Mouse (Mus musculus) c-Kit-negative CD71-positive TER-119-positive erythroid progenitor cells, embryonic 14.5 days (primary cell): Measurements from ENCODE around the gene Zcchc17.

Experiments used
- DNase-seq: peaks from one replicate; pipeline ENCODE4 v3.0.0-alpha.2; 2013; ENCODE audit warnings: low read depth, low spot score

Gene Zcchc17

DNA sequence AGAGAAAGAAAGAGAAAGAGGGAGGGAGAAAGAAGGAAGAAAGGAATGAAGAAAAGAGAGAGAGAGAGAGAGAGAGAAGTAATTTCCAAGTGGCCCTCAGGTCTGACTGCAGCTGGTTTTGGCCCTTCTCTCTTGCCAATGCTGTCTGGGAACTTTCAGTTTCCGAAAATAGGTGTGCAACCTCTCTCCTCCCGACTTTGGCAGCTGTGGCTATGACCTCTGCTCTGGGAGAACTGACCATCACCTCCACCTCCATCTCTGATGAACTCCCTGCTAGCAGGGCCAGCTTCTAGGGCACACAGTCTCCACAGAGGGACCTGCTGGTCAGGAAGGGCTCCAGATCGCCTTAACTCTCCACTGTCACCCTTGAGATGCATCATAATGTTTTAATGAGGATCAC lies 73.2 kb downstream of the Zcchc17 start:
- DNase-seq: no peak

DNA sequence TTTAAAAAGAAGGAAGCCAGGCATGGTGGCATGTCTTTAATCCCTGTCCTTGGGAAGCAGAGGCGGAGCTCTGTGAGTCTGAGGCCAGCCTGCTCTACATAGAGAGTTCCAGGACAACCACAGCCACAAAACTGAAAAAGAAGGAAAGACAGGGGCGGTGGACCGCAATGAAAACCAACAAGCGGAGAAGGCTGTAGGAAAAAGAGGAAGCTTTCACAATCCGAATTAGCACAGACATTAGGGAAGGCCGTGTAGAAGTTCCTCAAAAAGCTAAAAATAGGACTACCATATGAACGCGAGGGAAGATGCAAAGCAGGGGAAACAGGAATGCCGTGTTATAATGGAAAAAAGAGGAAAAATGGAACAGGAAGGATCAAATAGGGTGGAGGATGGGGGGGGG lies 75.9 kb downstream of the Zcchc17 start:
- DNase-seq: no peak

DNA sequence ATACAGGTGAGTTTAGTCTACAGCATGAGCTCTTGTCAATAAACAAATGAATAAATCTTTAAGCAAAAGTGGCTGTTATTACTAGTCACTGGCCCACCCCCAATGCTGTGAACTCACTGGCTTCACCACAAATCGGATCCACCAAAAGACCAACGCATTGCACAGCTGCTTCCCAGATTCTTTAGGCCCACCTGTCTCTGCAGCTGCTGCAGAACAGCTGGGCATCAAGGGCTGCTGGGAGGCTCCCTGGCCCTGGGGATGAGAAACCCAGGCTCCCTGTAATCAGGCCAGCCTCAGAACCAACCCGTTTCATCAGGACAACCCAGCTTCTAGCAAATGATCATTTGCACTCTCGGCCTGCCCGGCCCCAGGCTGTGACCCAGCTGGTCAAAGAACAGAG lies 76.9 kb downstream of the Zcchc17 start:
- DNase-seq: no peak

DNA sequence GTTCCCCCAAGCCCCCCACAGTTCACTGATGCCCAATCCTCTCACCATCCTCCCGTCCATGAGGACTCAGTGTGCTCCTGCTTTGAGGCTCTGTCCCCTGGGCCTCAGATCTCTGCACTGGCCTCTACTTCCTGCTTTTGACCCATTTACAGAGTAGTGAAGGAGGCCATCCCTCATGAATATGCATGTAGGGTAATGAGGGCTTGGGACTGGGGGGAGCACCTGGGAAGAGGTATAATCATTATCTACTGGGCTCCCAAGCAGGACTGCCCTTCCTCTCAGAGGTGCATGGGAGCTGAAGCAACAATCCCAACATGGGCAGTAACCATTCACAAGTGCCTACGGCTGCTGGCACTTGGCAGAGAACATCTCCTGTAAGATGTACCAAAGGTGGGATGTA lies 80.6 kb downstream of the Zcchc17 start, which contains the start of gene Serinc2:
Serinc2 (minus strand) TSS at position 101 of the 400 bp plus-strand sequence.
- no peak for DNase-seq

DNA sequence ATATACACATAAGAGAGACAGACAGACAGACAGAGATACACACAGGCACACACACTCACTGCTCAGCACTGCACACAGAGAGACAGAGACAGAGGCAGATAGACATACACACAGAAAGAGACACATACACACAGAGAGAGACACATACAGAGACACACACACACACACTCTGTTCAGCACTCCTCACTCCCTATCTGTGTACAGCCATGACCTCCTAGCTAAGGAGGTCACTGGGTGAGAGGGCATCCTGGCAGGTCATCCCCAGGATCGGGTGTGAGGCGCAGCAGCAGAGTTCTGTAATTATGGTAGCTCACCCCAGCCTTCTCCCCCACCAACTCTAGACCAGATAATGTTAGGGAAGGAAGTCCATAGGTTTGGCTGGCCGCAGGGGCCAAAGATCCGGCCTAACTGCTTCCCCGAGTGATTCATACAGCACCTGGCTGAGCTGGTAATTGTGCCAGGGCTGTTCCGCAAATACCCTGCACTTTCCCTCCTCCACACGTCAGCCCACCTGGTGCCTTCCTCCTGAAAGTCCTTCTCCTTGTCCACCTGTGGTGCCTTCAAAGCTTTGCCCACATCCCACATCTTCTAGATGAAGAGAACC lies 83.1 kb downstream of the Zcchc17 start:
- no peak for DNase-seq

DNA sequence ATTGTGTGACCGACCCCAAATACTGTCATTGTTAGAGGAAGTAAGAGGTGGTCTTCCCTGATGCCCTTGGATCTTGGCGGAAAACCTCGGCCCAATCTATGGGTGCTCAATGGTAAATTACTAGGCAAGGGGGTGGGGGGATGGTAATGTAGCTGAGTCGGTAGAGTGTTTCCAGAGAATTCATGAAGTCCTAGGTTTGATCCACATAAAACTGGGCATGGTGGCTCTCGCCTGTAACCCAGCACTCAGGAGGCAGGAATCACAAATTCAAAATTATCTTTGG lies 84.0 kb downstream of the Zcchc17 start:
- DNase-seq: no peak

DNA sequence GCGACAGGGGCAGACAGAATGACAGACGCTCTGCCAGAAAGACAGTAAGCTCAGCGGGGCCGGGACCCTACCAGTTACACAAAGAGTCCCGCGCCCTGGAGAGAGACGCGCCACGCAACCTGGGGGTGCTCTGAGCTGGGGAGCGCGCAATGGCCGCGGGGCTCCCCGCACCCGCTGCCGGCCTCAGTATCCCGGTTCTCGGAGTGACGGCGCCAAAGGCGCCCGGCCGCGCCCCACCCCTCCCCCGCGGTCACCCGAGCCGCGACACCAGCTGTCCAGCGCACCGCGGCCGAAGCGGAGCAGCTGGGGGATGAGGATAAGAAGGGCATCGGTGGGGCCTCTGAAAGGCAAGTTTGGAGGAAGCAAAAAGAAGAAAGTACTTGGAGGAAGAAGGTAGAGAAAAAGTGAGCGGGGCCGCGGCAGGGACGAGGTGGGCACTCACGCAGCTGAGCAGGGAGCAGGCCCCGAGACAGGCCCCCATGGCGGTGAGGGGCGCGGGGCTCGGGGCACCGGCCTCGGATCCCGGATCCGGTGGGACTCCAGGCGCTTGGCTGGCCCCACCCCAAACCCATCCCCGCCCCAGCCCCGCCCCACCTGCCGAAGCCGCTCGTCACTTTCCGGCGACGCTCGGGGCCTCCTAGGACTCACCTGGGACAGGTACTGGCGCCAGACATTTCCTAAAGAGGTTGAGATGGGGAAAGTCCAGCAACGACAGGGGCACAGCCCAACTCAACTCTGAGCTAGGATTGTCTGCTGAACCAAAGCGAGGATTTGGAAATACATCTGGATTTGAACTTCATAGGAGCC lies 84.5 kb downstream of the Zcchc17 start:
- no peak for DNase-seq

DNA sequence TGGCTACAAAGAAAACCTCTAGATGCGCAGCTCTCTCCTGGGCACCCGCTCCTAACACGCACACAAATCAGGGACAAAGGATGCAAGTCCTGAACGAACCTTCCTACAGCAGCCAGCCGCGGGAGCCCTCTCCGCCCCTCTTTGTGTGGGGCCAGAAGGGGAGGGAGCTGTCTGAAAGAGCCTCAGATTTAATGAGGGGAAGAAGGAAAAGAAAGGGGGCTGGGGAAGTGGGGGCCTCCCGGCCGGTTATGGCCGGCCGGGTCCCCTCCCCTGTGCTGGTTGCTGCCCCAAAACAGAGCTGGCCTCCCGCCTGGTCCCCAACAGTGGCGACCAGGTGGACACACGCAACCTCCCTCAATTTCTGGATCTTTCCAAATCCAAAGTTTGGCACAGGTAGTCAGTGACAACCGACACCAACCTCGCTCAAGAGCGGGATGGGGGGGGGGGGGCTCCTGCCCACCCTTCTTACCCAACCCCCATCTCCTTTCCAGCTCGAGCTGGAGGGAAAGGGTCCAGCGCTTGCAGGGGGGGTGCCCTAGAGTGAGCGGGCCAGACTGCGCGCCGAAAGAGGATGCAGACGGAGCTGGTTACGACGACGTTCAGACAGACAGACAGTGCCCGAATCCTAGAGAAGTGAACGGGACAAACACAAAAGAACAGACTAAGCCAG lies 85.3 kb downstream of the Zcchc17 start:
- DNase-seq: no peak

DNA sequence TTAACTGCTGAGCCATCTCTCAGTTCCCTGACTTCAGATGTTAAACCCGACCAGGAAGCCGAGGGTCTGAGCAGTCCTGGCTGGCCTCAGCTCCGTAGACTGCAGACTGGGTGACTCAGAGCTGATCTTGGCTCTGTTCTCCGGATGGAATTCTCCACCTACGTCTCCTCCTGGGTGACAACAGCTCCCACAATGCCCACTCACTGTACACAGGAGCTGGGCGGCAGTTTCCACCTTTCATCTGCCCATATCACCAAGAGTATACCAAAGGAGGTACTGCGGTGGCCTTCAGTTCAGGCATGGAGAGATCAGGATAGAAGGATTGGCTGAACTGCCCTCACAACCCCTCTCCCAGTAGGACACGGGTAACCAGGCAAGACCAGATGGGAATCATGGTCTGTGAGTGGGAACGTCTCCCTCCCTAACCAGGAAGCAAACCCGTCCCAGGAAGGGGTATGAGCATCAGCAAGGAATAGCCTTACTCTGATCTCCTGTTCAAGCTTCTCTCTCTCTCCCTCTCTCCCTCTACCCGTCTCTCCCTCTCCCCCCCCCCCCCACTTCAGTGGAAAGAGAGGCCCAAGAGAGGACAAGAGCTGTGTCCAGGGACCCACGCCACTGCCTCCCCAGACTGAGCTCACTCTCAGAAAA lies 85.9 kb downstream of the Zcchc17 start:
- no peak for DNase-seq

DNA sequence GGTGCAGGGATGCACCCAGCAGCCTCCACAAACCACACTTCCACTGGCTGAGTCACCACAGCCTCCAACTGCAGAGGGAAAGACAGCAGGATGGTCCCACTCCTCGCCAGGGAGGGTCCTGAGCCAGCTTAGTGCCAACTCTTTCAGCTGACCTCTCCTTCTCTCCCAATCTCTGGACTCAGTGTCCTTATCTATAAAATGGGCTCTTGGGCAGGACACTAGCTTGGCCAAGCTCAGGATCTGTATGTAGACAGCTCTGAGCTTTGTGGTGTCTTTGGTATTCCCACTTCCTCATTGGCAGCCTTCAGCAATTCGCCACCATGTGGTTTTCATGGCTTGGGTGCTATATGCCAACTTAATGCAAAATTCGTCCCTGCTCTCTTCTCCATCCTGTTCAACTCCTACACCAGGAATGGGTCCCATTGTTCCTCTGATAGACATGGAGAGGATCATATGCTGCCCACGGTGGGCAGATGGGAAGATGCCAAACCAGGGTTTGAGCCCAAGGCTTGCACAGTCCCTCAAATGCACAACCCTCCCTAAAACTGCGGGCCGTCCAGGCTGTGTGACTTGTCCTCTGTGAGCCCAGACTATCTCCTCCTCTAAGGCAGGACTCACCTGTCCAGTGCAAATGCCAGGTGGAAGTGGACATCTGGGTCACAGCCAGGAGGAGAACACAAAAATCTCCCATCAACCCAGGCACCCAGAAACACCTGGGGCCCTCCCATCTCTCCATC lies 89.0 kb downstream of the Zcchc17 start:
- DNase-seq: no peak

DNA sequence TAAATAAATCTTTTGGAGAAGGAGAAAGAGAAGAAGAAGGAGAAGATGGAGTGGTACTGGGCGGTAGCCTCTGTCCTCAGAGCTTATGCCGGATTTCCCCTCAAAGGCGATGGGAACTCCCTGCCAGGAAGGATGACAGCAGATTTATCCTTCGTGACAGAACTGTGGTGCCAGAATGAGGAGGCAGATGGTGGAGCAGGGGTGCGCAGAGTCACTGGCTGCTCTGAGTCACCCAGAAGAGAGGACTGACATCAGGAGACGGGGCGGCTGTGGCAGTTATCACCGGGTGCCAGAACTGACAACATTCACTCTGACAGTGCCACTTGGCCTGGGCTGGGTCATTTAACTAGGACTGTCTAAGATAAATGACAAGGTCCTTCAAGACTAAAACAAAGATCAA lies 89.7 kb downstream of the Zcchc17 start:
- no peak for DNase-seq

DNA sequence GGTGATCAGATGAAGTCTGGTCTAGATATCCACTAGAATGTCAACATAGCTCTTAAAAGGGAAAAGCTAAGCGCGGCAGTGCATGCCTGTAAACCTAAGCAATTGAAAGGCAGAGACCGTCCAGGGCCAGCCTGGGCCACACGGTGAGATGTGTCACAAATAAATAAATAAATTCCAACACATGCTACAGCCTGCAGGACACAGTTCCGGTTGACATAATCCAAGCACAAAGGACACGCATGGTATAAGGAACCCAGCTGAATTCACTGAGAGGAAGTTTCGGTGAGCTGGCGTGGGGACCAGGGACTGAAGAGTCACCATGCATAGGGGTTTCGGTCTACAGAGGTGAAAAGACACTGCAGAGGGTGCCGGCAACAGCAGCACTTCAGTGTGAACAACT lies 91.0 kb downstream of the Zcchc17 start:
- DNase-seq: no peak

DNA sequence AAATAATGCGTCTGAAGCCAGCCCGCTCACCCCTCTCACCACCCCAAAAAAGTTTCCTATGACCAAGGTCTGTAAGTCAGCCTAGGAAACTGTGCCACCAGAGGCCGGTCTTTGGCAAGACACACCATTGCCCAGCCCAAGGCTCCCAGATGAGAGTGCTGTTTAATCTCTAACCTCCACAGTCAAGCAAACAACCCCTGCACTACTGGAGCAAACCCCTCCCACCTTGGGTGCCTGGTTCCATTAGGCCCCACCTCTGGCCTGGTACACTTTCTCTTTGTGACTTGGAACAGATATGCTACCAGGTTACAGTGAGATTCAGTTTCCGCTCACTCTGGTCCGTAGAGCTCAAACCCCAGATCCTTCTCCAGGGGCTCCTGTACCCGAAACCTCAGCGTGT lies 92.7 kb downstream of the Zcchc17 start:
- no peak for DNase-seq

DNA sequence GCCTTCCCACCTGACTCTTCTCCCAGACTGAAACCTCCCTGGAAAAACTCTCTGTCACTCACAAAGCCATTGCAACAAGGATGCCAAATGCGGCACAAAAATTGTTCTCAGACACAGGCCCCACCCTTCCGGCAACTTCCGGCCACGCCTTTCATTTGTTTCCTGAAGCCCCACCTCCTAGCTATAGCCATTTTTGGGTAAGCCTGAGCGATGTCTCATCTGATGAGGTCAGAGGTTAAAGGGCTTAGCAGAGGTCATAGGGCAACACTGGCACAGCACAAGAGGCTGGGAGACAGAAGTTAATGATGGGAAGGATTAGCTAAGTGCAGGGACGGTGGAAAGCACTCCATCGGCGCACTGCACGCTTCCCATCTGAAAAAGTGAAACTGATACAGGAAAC lies 93.1 kb downstream of the Zcchc17 start:
- DNase-seq: no peak
